Mouse (Mus musculus): ENCODE data around the gene Uba3. TPM values are rescaled to one million over a fixed set of nuclear protein-coding genes. Genes with fewer than 3 reads are reported as not detected.
A peak's percentile ranks its signal among the peaks of the same experiment; 100 is the strongest.

Uba3 gene
- polyA plus RNA-seq, 1 experiment, result 136 TPM

DNA sequence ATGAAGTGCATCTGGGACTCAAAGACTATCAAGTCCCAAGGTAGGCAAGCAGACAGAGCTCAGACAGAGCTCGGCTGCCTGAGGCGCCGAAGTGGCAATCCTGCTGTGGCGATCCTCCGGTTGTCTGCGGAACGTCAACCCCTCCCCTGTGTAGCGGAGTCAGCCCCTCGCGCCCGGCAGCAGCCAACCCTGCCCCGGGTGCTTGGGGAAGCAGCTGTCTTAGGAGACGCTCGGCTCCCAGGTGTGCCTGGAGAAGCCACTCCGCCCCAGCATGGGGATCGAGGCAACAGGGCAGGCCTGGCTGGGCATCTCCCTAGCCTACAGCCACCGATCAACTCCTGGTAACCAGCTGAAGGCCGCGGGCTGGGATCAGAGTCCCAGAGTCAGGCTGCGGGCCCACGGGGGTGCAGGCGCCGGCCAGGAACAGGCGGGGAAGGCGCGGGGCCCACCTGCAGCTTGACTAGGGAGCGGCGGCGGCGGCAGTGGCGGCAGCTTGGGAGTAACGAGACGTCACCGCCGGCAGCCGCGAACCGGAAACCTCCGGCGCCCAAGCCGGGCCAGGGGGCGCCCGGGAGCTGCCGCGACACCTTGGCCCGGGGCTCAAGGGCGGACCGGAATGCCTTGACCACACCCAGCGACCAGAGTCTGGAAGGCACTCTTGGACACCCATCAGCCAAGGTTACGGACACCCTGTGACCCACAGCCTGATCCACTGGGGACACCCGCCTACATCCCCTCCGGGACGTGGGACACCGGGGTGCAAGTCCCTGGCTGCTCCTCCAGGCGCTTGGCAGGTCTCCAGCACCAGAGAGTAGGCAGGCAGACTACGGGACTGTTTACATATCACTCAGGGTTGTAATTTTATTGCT is 56.8 kb downstream of the Uba3 start, which contains the start of gene Eogt:
Gene Eogt, minus strand, starts transcription at position 800 of the 869 bp plus-strand sequence.
- H3K9me3 ChIP-seq (replicated peaks; ENCODE audit: control insufficient read depth, insufficient read depth, low read length, poor library complexity, severe bottlenecking), result no peaks in the 10 kb centered on the region
- no peak for TF ChIP-seq POLR2A (IDR thresholded peaks at IDR 0.05; ENCODE audit: insufficient read depth, low read length)
- peak; percentile 7 for TF ChIP-seq CTCF (IDR thresholded peaks at IDR 0.05; ENCODE audit: low read depth, low read length)
- peak; percentile 60; the same call in 1 of the 2 replicates for TF ChIP-seq EP300 (IDR thresholded peaks at IDR 0.05; ENCODE audit: insufficient read depth, low read depth, low read length)
- H3K4me1 ChIP-seq (ENCODE audit: control insufficient read depth, insufficient read depth, low read length), result no peaks in the 10 kb centered on the region
- peak within 1 kb of the TSS; percentile 76 for H3K4me3 ChIP-seq (ENCODE audit: low read depth, low read length)
- no peaks in the 10 kb centered on the region for H3K27me3 ChIP-seq (ENCODE audit: control insufficient read depth, insufficient read depth, low read length, poor library complexity, severe bottlenecking)
- H3K36me3 ChIP-seq (ENCODE audit: control insufficient read depth, insufficient read depth, low read length, poor library complexity, severe bottlenecking), result no peaks in the 10 kb centered on the region
- peak within 1 kb of the TSS; percentile 88 for H3K9ac ChIP-seq (ENCODE audit: low read depth, poor library complexity, severe bottlenecking)
- peak within 1 kb of the TSS; percentile 74 for H3K27ac ChIP-seq (ENCODE audit: insufficient read depth, low read length)

- TF ChIP-seq EP300 (IDR thresholded peaks at IDR 0.05; ENCODE audit: insufficient read depth, low read depth, low read length), result no peak
- TF ChIP-seq POLR2A (IDR thresholded peaks at IDR 0.05; ENCODE audit: insufficient read depth, low read length), result no peak
- no peak for TF ChIP-seq CTCF (IDR thresholded peaks at IDR 0.05; ENCODE audit: low read depth, low read length)
- H3K27ac ChIP-seq (ENCODE audit: insufficient read depth, low read length), result peak overlapping the region; percentile 74
These were observed 57.6 kb downstream of the Uba3 start for GRCm38 (mm10) chr6:97147755-97148382.

GRCm38 (mm10) chr6:97145156-97145555 is 60.3 kb downstream of the Uba3 start:
- no peak for TF ChIP-seq CTCF (IDR thresholded peaks at IDR 0.05; ENCODE audit: low read depth, low read length)
- no peak for TF ChIP-seq EP300 (IDR thresholded peaks at IDR 0.05; ENCODE audit: insufficient read depth, low read depth, low read length)
- no peak for TF ChIP-seq POLR2A (IDR thresholded peaks at IDR 0.05; ENCODE audit: insufficient read depth, low read length)
- no peaks in the 10 kb centered on the region for H3K4me1 ChIP-seq (ENCODE audit: control insufficient read depth, insufficient read depth, low read length)
- no peaks in the 10 kb centered on the region for H3K27me3 ChIP-seq (ENCODE audit: control insufficient read depth, insufficient read depth, low read length, poor library complexity, severe bottlenecking)
- H3K9ac ChIP-seq (ENCODE audit: low read depth, poor library complexity, severe bottlenecking), result no peak overlapping the region
- H3K4me3 ChIP-seq (ENCODE audit: low read depth, low read length), result no peak overlapping the region
- no peak overlapping the region for H3K27ac ChIP-seq (ENCODE audit: insufficient read depth, low read length)
- H3K36me3 ChIP-seq (ENCODE audit: control insufficient read depth, insufficient read depth, low read length, poor library complexity, severe bottlenecking), result no peaks in the 10 kb centered on the region
- H3K9me3 ChIP-seq (replicated peaks; ENCODE audit: control insufficient read depth, insufficient read depth, low read length, poor library complexity, severe bottlenecking), result no peaks in the 10 kb centered on the region

More at GRCm38 (mm10) chr6:97147755-97148382, 57.6 kb downstream of the Uba3 start:
- H3K9me3 ChIP-seq (replicated peaks; ENCODE audit: control insufficient read depth, insufficient read depth, low read length, poor library complexity, severe bottlenecking), result no peaks in the 10 kb centered on the region
- H3K36me3 ChIP-seq (ENCODE audit: control insufficient read depth, insufficient read depth, low read length, poor library complexity, severe bottlenecking), result no peaks in the 10 kb centered on the region
- H3K4me1 ChIP-seq (ENCODE audit: control insufficient read depth, insufficient read depth, low read length), result no peaks in the 10 kb centered on the region
- no peaks in the 10 kb centered on the region for H3K27me3 ChIP-seq (ENCODE audit: control insufficient read depth, insufficient read depth, low read length, poor library complexity, severe bottlenecking)
- H3K4me3 ChIP-seq (ENCODE audit: low read depth, low read length), result peak overlapping the region; percentile 76
- H3K9ac ChIP-seq (ENCODE audit: low read depth, poor library complexity, severe bottlenecking), result peak overlapping the region; percentile 88

DNA sequence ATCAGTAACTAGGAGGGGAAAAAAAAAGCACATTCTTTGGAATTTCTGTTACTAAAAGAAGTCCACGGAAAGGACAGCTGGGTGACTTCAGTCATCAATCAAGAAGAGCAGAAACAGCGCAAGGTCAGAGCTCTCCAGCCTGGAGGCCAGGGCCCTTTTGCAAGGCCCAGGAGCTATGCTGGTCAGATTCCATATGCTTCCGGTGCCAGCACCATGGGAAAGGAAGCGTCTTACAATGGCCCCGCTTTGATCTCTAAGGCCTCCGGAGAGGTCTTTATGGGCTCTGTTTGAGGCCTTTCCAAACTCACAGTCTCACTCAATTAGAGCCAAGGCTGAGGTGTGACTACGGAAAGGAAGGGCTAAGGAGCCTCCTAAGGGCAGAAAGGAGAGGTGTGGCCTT is 61.1 kb downstream of the Uba3 start:
- Histone ChIP-seq H3K27ac (ENCODE audit: insufficient read depth, low read length) (no peak overlapping the region), H3K27me3 (ENCODE audit: control insufficient read depth, insufficient read depth, low read length, poor library complexity, severe bottlenecking) (no peaks in the 10 kb centered on the region), H3K9ac (ENCODE audit: low read depth, poor library complexity, severe bottlenecking) (no peak overlapping the region), H3K4me1 (ENCODE audit: control insufficient read depth, insufficient read depth, low read length) (no peaks in the 10 kb centered on the region), H3K9me3 (replicated peaks; ENCODE audit: control insufficient read depth, insufficient read depth, low read length, poor library complexity, severe bottlenecking) (no peaks in the 10 kb centered on the region), H3K36me3 (ENCODE audit: control insufficient read depth, insufficient read depth, low read length, poor library complexity, severe bottlenecking) (no peaks in the 10 kb centered on the region), H3K4me3 (ENCODE audit: low read depth, low read length) (no peak overlapping the region)
- TF ChIP-seq CTCF (IDR thresholded peaks at IDR 0.05; ENCODE audit: low read depth, low read length), result no peak
- TF ChIP-seq POLR2A (IDR thresholded peaks at IDR 0.05; ENCODE audit: insufficient read depth, low read length), result no peak
- no peak for TF ChIP-seq EP300 (IDR thresholded peaks at IDR 0.05; ENCODE audit: insufficient read depth, low read depth, low read length)

GRCm38 (mm10) chr6:97142611-97143010 is 62.8 kb downstream of the Uba3 start:
- H3K4me3 ChIP-seq (ENCODE audit: low read depth, low read length), result no peak overlapping the region
- no peaks in the 10 kb centered on the region for H3K4me1 ChIP-seq (ENCODE audit: control insufficient read depth, insufficient read depth, low read length)
- no peak overlapping the region for H3K9ac ChIP-seq (ENCODE audit: low read depth, poor library complexity, severe bottlenecking)
- H3K36me3 ChIP-seq (ENCODE audit: control insufficient read depth, insufficient read depth, low read length, poor library complexity, severe bottlenecking), result no peaks in the 10 kb centered on the region
- TF ChIP-seq EP300 (IDR thresholded peaks at IDR 0.05; ENCODE audit: insufficient read depth, low read depth, low read length) (no peak), CTCF (IDR thresholded peaks at IDR 0.05; ENCODE audit: low read depth, low read length) (no peak), POLR2A (IDR thresholded peaks at IDR 0.05; ENCODE audit: insufficient read depth, low read length) (no peak)
- H3K27me3 ChIP-seq (ENCODE audit: control insufficient read depth, insufficient read depth, low read length, poor library complexity, severe bottlenecking), result no peaks in the 10 kb centered on the region
- H3K9me3 ChIP-seq (replicated peaks; ENCODE audit: control insufficient read depth, insufficient read depth, low read length, poor library complexity, severe bottlenecking), result no peaks in the 10 kb centered on the region
- H3K27ac ChIP-seq (ENCODE audit: insufficient read depth, low read length), result no peak overlapping the region
